Mouse (Mus musculus) embryonic facial prominence, embryonic 12.5 days (tissue): ENCODE data around the gene Bicd1. TPM values are rescaled to one million over a fixed set of nuclear protein-coding genes. Genes with fewer than 3 reads are reported as not detected.
"Not testable (repeated sequence)": the region's sequence is repeated elsewhere in the genome, so short reads cannot be mapped to it uniquely, and the experiment has no call there.

Experiments used
- ATAC-seq: fragments of 200-750 bp; cut with Nextera tagmentation; 2 replicates; pipeline ENCODE4 v1.8.0; 2017; ENCODE audit not compliant: insufficient number of reproducible peaks, insufficient read depth, low FRiP score, low TSS enrichment
- H3K27ac ChIP-seq: fragments of 300-500 bp; sonication (generic); 2 replicates; pipeline ENCODE4 v1.5.1; 2016; ENCODE audit warnings: mild to moderate bottlenecking
- H3K27me3 ChIP-seq: fragments of 300-500 bp; sonication (generic); 2 replicates; pipeline ENCODE4 v1.6.1; 2016; ENCODE audit warnings: mild to moderate bottlenecking, moderate library complexity
- H3K36me3 ChIP-seq: fragments of 300-500 bp; sonication (generic); 2 replicates; pipeline ENCODE4 v1.6.1; 2016; ENCODE audit warnings: mild to moderate bottlenecking
- H3K4me1 ChIP-seq: fragments of 300-500 bp; sonication (generic); 2 replicates; pipeline ENCODE4 v1.6.1; 2016
- H3K4me2 ChIP-seq: fragments of 300-500 bp; sonication (generic); replicated peaks from 2 replicates; pipeline ENCODE4 v1.6.1; 2016; ENCODE audit warnings: mild to moderate bottlenecking, moderate library complexity
- H3K4me3 ChIP-seq: fragments of 300-500 bp; sonication (generic); 2 replicates; pipeline ENCODE4 v1.5.1; 2016; ENCODE audit warnings: mild to moderate bottlenecking
- H3K9ac ChIP-seq: fragments of 300-500 bp; sonication (generic); 2 replicates; pipeline ENCODE4 v1.6.1; 2016; ENCODE audit warnings: mild to moderate bottlenecking, moderate library complexity
- H3K9me3 ChIP-seq: fragments of 300-500 bp; sonication (generic); 2 replicates; pipeline ENCODE4 v1.6.1; 2016; ENCODE audit warnings: mild to moderate bottlenecking, moderate library complexity
- WGBS: fragments of 180-500 bp; shearing (Covaris S2); methylation state at CpG from one replicate; pipeline ENCODE4 v1.1.7; 2016; 5-methylcytosine and 5-hydroxymethylcytosine counted together
- polyA plus RNA-seq: library from polyadenylated mRNA; unstranded; fragments of >200 nt; fragmentation: Nextera tagmentation; extraction: Ambion mirVana; gene quantifications from 2 replicates; pipeline ENCODE4 v1.2.1, GENCODE M21; 2016

Gene Bicd1
- 7.3 and 9.1 TPM in 2 replicates for polyA plus RNA-seq

- WGBS, result under 1% methylated on average over 30 of the region's 30 CpGs
- H3K4me1 ChIP-seq, result 0 out of 2 replicates have a peak, but pooled peaks cover 4% of the 10 kb centered on the region
- peak within 1 kb of the TSS; percentile 77 for H3K4me2 ChIP-seq
- peak within 1 kb of the TSS; percentile 58; the same call in 1 of the 2 replicates for H3K27ac ChIP-seq
- no peaks in the 10 kb centered on the region for H3K36me3 ChIP-seq
- H3K9me3 ChIP-seq, result no peaks in the 10 kb centered on the region
- peak within 1 kb of the TSS; percentile 52 for H3K9ac ChIP-seq
- peak within 1 kb of the TSS; percentile 69 for H3K4me3 ChIP-seq
- H3K27me3 ChIP-seq, result no peaks in the 10 kb centered on the region
- peak; percentile 99 for ATAC-seq
Measured at GRCm38 (mm10) chr6:149408833-149409332, at the start of gene Bicd1. Gene Bicd1, plus strand, starts transcription at chr6:149408886.

DNA sequence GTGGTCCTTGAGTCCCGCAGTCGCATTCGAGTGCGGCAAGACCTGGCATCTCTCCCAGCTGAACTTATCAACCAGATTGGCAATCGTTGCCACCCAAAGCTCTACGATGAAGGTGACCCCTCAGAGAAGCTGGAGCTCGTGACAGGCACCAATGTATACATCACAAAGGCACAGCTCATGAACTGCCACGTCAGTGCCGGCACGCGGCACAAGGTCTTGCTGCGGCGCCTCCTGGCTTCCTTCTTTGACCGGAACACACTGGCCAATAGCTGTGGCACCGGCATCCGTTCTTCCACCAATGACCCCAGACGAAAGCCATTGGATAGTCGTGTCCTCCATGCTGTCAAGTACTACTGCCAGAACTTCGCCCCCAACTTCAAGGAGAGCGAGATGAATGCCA lies 46.2 kb upstream of the Bicd1 start:
- H3K4me1 ChIP-seq, H3K9ac ChIP-seq, H3K4me3 ChIP-seq, H3K9me3 ChIP-seq, H3K36me3 ChIP-seq, H3K27me3 ChIP-seq, ATAC-seq, H3K4me2 ChIP-seq, H3K27ac ChIP-seq: not testable (repeated sequence)
- whole genome bisulfite sequencing, result 96% methylated on average over 20 of the region's 20 CpGs

- WGBS, result 80% methylated on average over 2 of the region's 2 CpGs
- H3K27ac ChIP-seq, H3K4me1 ChIP-seq, H3K9ac ChIP-seq, H3K27me3 ChIP-seq, H3K4me3 ChIP-seq, H3K4me2 ChIP-seq, H3K36me3 ChIP-seq, H3K9me3 ChIP-seq, ATAC-seq: not testable (repeated sequence)
Measured at GRCm38 (mm10) chr6:149365975-149366374, 42.7 kb upstream of the Bicd1 start.

DNA sequence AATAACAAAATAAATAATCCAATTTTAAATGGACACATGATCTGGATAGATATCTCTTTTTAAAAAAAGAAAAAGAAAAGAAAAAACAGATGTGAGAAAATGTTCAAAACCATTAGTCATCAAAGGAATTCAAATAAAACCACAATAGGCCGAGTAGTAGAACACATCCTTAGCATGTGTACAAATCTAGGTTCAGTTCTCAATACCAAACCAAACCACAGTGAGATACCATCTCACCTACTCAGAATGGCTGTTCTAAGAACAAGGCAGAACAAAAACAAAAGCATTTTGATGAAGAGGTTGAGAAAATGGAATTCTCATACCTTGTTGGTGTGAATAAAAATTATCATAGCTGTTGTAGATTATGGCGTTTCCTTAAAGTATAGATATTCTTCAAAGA lies 42.3 kb upstream of the Bicd1 start:
- Histone ChIP-seq H3K9me3 (no peaks in the 10 kb centered on the region), H3K36me3 (no peaks in the 10 kb centered on the region), H3K4me2 (no peak overlapping the region), H3K27ac (no peak overlapping the region), H3K9ac (no peak overlapping the region), H3K27me3 (no peaks in the 10 kb centered on the region), H3K4me1 (no peaks in the 10 kb centered on the region), H3K4me3 (no peak overlapping the region)
- WGBS, result 83% methylated on average over 2 of the region's 2 CpGs
- no peak for ATAC-seq

- Histone ChIP-seq H3K4me3 (no peak overlapping the region), H3K27ac (no peak overlapping the region), H3K9ac (no peak overlapping the region), H3K27me3 (no peaks in the 10 kb centered on the region), H3K4me2 (no peak overlapping the region), H3K4me1 (no peaks in the 10 kb centered on the region), H3K36me3 (no peaks in the 10 kb centered on the region), H3K9me3 (no peaks in the 10 kb centered on the region)
- 63% methylated on average over 2 of the region's 2 CpGs for WGBS
- ATAC-seq, result peak; percentile 52; the same call in 1 of the 2 replicates
Measured at GRCm38 (mm10) chr6:149374986-149375457, 33.7 kb upstream of the Bicd1 start.

- no peak for ATAC-seq
- Histone ChIP-seq H3K4me3 (no peak overlapping the region), H3K4me2 (no peak overlapping the region), H3K9me3 (no peaks in the 10 kb centered on the region), H3K36me3 (no peaks in the 10 kb centered on the region), H3K27me3 (no peaks in the 10 kb centered on the region), H3K9ac (no peak overlapping the region), H3K27ac (no peak overlapping the region), H3K4me1 (no peaks in the 10 kb centered on the region)
- 60% methylated on average over 2 of the region's 2 CpGs for WGBS
Measured at GRCm38 (mm10) chr6:149383531-149383930, 25.2 kb upstream of the Bicd1 start.

DNA sequence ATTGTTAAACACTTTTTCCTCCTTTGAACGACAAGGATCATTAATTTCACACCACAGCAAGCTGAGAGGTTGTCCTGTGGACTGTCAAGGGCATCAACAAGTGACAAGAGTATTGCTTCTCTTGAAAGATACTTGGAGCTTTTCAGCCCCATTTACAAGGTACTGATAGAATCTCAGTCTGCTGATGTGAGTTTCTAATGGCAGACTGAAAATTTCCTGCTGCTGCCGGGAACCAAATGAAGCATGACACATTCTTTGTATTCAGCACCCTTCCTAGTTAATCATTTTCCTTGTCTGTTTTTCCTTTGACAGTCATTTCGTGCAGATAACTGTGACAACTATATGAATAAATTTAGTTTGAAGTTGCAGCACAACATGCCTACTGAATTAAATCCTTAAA lies 22.3 kb upstream of the Bicd1 start:
- H3K36me3 ChIP-seq, result no peaks in the 10 kb centered on the region
- H3K4me2 ChIP-seq, result no peak overlapping the region
- no peaks in the 10 kb centered on the region for H3K27me3 ChIP-seq
- H3K9ac ChIP-seq, result no peak overlapping the region
- H3K27ac ChIP-seq, result no peak overlapping the region
- 52% methylated on average over 3 of the region's 3 CpGs for WGBS
- H3K4me3 ChIP-seq, result no peak overlapping the region
- ATAC-seq, result no peak
- no peaks in the 10 kb centered on the region for H3K4me1 ChIP-seq
- H3K9me3 ChIP-seq, result no peaks in the 10 kb centered on the region

DNA sequence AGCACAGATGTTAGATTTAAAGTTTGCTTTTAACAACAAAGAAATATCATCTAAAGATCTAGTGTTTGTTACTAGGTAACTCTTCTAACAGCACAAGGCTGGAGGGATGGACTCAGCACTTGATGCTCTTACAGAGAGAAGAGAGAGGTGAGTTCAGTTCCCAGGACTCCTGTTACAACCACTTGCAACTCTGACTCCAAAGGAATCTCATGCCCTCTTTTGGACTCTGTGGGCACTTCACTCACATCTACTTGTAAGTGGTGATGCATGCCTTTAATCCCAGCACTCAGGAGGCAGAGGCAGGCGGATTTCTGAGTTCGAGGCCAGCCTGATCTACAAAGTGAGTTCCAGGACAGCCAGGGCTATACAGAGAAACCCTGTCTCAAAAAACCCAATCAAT lies 19.1 kb upstream of the Bicd1 start:
- not testable (repeated sequence) for H3K27me3 ChIP-seq, ATAC-seq, H3K9ac ChIP-seq, H3K36me3 ChIP-seq, H3K4me2 ChIP-seq, H3K4me3 ChIP-seq, H3K27ac ChIP-seq, H3K4me1 ChIP-seq, H3K9me3 ChIP-seq
- WGBS, result 94% methylated on average over 2 of the region's 2 CpGs

- Histone ChIP-seq H3K4me3 (no peak overlapping the region), H3K9me3 (no peaks in the 10 kb centered on the region), H3K27me3 (no peaks in the 10 kb centered on the region), H3K9ac (no peak overlapping the region), H3K27ac (no peak overlapping the region), H3K36me3 (no peaks in the 10 kb centered on the region), H3K4me2 (no peak overlapping the region), H3K4me1 (no peaks in the 10 kb centered on the region)
- no peak for ATAC-seq
Measured at GRCm38 (mm10) chr6:149399396-149399795, 9.3 kb upstream of the Bicd1 start.

DNA sequence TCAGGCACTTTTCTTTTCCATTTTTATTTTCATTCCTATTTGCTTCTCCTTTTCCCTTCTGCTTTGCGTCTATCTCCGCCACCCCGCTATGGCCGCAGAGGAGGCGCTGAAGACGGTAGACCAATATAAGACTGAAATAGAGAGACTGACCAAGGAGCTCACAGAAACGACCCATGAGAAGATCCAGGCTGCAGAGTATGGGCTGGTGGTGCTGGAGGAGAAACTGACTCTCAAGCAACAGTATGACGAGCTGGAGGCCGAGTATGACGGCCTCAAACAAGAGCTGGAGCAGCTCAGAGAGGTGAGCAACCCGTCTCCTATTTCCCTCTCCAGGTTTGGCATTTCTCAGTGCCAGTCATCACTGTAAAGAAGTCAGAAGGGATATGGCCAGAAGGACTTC lies 655 bp downstream of the Bicd1 start:
- 2% methylated on average over 11 of the region's 11 CpGs for WGBS
- Histone ChIP-seq H3K36me3 (no peaks in the 10 kb centered on the region), H3K9me3 (no peaks in the 10 kb centered on the region), H3K4me1 (0 out of 2 replicates have a peak, but pooled peaks cover 4% of the 10 kb centered on the region), H3K27ac (peak overlapping the region; percentile 58; the same call in 1 of the 2 replicates), H3K9ac (peak overlapping the region; percentile 52), H3K4me2 (peak overlapping the region; percentile 77), H3K4me3 (peak overlapping the region; percentile 69), H3K27me3 (no peaks in the 10 kb centered on the region)
- ATAC-seq, result no peak

DNA sequence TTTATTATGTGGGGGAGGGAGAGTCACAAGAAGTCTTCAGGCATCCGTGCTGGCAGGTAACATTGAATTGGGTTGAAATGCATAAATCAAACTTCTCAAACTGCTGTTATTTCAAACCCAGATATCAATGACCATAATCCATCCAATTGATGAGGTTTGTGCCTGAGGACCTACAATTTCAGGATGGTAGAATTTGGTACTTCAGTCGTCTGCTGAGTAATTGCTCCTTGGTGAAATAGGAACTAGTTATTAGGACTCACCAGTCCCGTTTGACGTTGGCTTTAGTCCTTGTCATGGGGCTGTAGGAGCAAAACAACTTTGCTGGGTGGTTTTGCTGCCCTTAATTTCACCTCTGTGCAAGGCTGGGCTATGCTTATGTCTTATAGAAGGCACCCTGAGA lies 1.2 kb downstream of the Bicd1 start:
- WGBS, result 12% methylated on average over 4 of the region's 4 CpGs
- Histone ChIP-seq H3K27me3 (no peaks in the 10 kb centered on the region), H3K36me3 (no peaks in the 10 kb centered on the region), H3K27ac (no peak overlapping the region), H3K4me2 (peak overlapping the region; percentile 77), H3K9me3 (no peaks in the 10 kb centered on the region), H3K9ac (no peak overlapping the region), H3K4me3 (peak overlapping the region; percentile 69), H3K4me1 (0 out of 2 replicates have a peak, but pooled peaks cover 4% of the 10 kb centered on the region)
- ATAC-seq, result no peak

GRCm38 (mm10) chr6:149413256-149413655 lies 4.6 kb downstream of the Bicd1 start:
- no peak for ATAC-seq
- Histone ChIP-seq H3K36me3 (no peaks in the 10 kb centered on the region), H3K4me2 (no peak overlapping the region), H3K4me3 (no peak overlapping the region), H3K27ac (no peak overlapping the region), H3K9ac (no peak overlapping the region), H3K27me3 (no peaks in the 10 kb centered on the region), H3K4me1 (0 out of 2 replicates have a peak, but pooled peaks cover 4% of the 10 kb centered on the region), H3K9me3 (no peaks in the 10 kb centered on the region)

DNA sequence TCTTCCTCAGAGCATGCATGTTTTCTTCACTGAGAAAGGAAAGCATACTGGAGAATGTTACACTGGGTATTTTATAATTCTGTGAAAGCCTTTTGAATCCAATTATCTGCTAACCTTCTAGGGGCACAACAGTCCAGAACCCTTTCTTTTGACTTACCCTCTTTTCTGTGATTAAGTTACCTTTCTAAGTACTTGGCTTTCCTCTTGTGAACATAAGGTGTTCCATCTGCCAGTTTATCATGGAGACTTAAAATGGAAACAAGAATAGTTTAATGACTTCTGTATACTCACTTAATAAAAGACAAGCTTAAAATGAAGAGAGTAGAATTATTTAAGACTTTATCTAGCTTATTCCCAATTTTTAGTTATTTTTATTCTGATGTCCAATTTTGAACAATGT lies 16.1 kb downstream of the Bicd1 start:
- H3K27me3 ChIP-seq, result no peaks in the 10 kb centered on the region
- H3K36me3 ChIP-seq, result no peaks in the 10 kb centered on the region
- no peak overlapping the region for H3K9ac ChIP-seq
- ATAC-seq, result no peak
- H3K27ac ChIP-seq, result no peak overlapping the region
- no peaks in the 10 kb centered on the region for H3K4me1 ChIP-seq
- H3K4me3 ChIP-seq, result no peak overlapping the region
- H3K4me2 ChIP-seq, result no peak overlapping the region
- H3K9me3 ChIP-seq, result no peaks in the 10 kb centered on the region
